Mouse (Mus musculus) kidney, adult 2 months (tissue): ENCODE data around the gene Syt3.

Source experiments
- CTCF ChIP-seq: fragments of 200-500 bp; conservative IDR thresholded peaks from 2 replicates; pipeline ENCODE4 v1.5.1; 2011; ENCODE audit warnings: low read depth, mild to moderate bottlenecking, control low read depth, low read length, moderate library complexity, mixed read lengths; ENCODE audit not compliant: insufficient read depth, insufficient read length
- POLR2A ChIP-seq: fragments of 200-500 bp; IDR thresholded peaks from one replicate; pipeline ENCODE4 v1.6.1; 2011; ENCODE audit warnings: low read depth, low read length, control low read depth

DNA sequence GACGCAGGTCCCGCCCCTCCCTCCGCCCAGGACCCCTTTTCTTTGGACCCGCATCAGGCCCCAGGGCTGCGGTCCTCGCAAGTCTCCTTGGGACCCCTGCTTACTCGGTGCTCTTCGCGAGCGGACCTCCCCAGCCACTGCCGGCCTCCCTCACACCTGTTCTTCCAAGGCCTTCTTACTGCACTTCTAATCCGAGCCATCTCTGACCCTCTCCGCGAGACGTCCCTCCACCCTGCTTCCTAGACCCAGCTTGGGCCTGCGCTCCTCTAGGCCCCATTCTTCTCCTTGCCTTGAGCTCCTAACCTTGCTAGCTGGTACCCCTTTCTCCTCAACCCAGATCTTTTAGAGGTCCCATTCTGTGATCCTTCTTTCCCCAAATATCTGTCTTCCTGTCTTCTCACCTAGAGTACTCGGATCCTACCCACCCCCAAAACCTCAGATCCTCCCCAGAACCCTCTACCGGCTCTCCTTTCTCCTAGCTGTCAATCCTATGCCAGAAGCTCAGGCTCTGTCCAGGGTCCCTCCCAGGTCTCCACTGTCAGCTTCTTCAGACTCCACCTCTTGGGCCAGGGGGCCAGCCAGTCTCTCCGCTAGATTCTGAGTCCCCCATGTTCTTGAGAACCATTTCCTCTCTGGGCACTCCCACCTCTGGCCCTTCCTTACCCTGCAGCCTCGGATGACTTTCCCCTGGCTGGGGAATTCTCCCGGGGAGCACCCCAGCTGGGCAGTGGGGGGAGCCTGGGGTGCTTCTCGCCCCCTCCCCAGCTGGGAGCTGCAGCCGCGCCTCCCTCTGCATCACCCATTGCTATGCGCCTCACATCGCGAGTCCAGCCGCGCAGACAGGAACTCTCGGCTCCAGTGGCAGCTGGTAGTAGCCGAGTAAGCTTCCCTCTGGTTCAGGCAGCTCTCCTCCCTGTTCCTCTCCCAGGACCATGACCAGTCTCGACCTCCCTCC lies 45.9 kb downstream of the Syt3 start:
- no peak for TF ChIP-seq CTCF
- no peak for TF ChIP-seq POLR2A
